Mouse (Mus musculus): ENCODE data around the gene Mecom. TPM values are rescaled to one million over a fixed set of nuclear protein-coding genes. Genes with fewer than 3 reads are reported as not detected.
A peak's percentile ranks its signal among the peaks of the same experiment; 100 is the strongest.

Gene Mecom
- polyA plus RNA-seq, 1 experiment from 2014 or later: 68.8 TPM

DNA sequence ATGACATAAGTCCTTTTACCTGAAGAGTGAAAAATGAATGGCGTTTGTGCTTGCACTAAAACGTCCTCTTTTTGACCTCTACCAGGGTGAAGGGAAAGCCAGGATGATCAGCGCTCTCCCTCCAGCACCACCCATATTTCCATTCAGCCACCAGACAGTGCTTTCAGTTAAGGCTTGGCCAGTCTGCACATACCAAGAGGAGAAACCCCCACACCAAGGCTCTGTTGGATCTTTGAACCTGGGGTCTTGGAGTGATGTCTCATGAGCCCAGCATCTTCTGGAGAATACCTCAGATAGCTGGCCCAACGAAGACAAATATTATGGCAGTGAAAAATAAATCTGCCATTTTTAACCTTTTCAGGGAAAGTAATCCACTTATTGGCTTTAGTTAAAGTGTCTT lies 488.2 kb downstream of the Mecom start:
- Histone ChIP-seq H3K4me2 (no peak overlapping the region), H3K36me3 (no peaks in the 10 kb centered on the region), H3K27me3 (no peaks in the 10 kb centered on the region), H3K9ac (no peak overlapping the region), H3K4me3 (no peak overlapping the region), H3K9me3 (no peaks in the 10 kb centered on the region), H3K4me1 (no peaks in the 10 kb centered on the region), H3K27ac (no peak overlapping the region)
- ATAC-seq (ENCODE audit: borderline replicate concordance, extremely low read depth, low FRiP score, low TSS enrichment): no peak
- 51% methylated on average over 4 of the region's 4 CpGs for WGBS

DNA sequence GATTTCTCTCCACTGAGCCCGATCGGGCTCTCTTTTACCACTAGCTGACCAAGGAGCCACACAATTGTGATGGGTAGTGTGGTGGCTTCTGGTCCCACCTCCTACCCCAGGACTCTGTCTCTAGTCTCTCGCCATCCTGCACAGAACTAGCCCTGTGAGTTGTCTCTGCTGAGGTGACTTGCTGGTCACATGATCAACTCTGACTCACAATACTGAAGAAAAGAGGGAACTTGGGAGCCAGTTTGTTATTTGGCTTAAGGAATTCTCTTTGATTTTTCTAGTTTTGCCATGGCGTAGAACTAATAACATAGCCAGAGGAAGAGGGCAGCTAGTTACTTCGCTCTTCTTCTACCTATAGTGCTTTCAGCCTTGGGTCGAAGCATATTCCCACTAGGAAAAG lies 496.5 kb downstream of the Mecom start:
- ATAC-seq (ENCODE audit: borderline replicate concordance, extremely low read depth, low FRiP score, low TSS enrichment): no peak

DNA sequence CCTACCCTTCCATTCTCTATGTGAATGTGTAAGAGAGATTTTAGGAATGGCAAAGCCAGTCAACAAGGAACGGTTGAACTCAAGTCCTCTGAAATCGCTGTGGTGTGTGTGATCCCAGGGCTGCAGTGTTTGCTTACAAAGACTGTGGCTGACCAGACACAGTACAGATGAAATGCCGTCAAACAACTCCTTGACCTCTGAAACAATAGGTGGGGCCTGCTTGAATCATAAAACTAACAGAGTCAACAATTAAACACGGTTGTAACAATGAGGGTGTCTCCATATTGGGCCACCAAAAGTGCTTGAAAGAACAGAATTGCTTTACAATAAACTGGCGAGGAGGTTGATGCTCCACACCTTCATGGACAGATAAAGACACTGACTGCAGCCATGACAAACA lies 497.0 kb downstream of the Mecom start:
- Histone ChIP-seq H3K4me2 (no peak overlapping the region), H3K9me3 (no peaks in the 10 kb centered on the region), H3K4me1 (peaks cover 4% of the 10 kb centered on the region; the same call in 1 of the 2 replicates), H3K27ac (no peak overlapping the region), H3K27me3 (no peaks in the 10 kb centered on the region), H3K9ac (no peak overlapping the region), H3K36me3 (no peaks in the 10 kb centered on the region), H3K4me3 (no peak overlapping the region)
- 58% methylated on average over 5 of the region's 5 CpGs for WGBS
- ATAC-seq (ENCODE audit: borderline replicate concordance, extremely low read depth, low FRiP score, low TSS enrichment): no peak

More for the DNA sequence above, 496.5 kb downstream of the Mecom start:
- Histone ChIP-seq H3K9ac (no peak overlapping the region), H3K36me3 (no peaks in the 10 kb centered on the region), H3K9me3 (no peaks in the 10 kb centered on the region), H3K4me3 (no peak overlapping the region), H3K4me2 (no peak overlapping the region), H3K27ac (no peak overlapping the region), H3K4me1 (peaks cover 4% of the 10 kb centered on the region; the same call in 1 of the 2 replicates), H3K27me3 (no peaks in the 10 kb centered on the region)
- 90% methylated on average over 6 of the region's 6 CpGs for WGBS

DNA sequence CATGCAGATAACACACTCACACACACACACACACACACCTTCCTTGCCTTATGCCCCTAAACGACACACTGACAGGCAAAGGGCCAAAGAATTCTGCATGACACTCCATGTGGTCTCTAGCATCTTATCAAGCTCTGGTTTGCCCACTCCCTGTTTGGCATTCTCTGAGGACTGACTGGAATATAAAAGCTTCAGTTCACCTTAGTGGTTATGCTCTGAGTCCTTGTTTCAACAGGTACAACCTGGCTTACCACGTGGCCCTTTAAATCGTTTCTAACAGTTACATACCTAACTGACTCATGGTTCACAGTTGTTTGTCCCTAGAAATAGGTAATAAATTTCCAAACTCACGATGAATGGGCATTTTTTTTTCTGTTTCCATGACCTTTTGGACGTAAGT lies 499.0 kb downstream of the Mecom start:
- Histone ChIP-seq H3K36me3 (no peaks in the 10 kb centered on the region), H3K4me3 (no peak overlapping the region), H3K4me1 (peaks cover 4% of the 10 kb centered on the region; the same call in 1 of the 2 replicates), H3K27me3 (no peaks in the 10 kb centered on the region), H3K9me3 (no peaks in the 10 kb centered on the region), H3K4me2 (no peak overlapping the region), H3K9ac (no peak overlapping the region), H3K27ac (peak overlapping the region; percentile 4; the same call in 1 of the 2 replicates)
- ATAC-seq (ENCODE audit: borderline replicate concordance, extremely low read depth, low FRiP score, low TSS enrichment): no peak
- WGBS: 37% methylated on average over 5 of the region's 5 CpGs

DNA sequence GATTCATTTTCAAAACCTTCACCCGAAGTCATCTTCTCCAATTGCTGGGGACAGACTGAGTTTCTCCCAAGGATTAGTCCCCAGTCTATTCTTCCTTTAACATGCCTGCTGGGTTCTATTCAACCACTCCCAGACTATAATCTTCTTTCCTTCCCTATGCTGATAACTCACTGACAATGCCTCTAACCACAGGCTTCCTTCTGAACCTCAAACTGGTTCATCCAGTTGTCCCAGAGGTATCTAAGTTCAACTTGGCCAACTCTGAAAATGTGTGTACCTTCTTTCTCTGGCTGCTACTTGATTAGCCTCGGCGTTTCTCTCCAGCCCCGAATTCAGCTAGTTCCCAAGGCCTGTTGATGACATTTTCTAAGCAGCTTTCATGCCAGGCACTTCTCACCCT lies 499.7 kb downstream of the Mecom start:
- no peak for ATAC-seq (ENCODE audit: borderline replicate concordance, extremely low read depth, low FRiP score, low TSS enrichment)
- 37% methylated on average over 4 of the region's 4 CpGs for WGBS
- Histone ChIP-seq H3K9me3 (no peaks in the 10 kb centered on the region), H3K4me2 (no peak overlapping the region), H3K4me3 (no peak overlapping the region), H3K27me3 (no peaks in the 10 kb centered on the region), H3K4me1 (peaks cover 4% of the 10 kb centered on the region; the same call in 1 of the 2 replicates), H3K9ac (no peak overlapping the region), H3K36me3 (no peaks in the 10 kb centered on the region), H3K27ac (peak overlapping the region; percentile 4; the same call in 1 of the 2 replicates)

DNA sequence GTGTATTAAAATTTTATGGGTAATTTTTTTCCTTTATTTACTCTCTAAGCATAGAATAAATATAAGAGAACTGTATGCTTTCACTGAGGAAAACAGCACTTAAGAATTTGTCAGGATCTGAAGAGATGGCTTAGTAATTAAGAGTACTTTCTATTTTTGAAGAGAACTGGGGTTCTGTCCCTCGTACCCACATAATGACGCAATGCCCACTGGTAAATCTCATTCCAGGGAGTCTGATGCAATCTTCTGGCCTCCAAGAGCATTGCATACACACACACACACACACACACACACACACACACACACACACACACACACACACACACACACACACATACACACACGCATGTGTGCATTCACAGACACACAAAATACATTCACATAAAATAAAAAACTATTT lies 504.3 kb downstream of the Mecom start:
- no peak for ATAC-seq (ENCODE audit: borderline replicate concordance, extremely low read depth, low FRiP score, low TSS enrichment)
- Histone ChIP-seq H3K9me3 (no peaks in the 10 kb centered on the region), H3K36me3 (no peaks in the 10 kb centered on the region), H3K4me1 (peaks cover 9% of the 10 kb centered on the region; the same call in 1 of the 2 replicates), H3K27ac (no peak overlapping the region), H3K4me3 (no peak overlapping the region), H3K4me2 (no peak overlapping the region), H3K27me3 (no peaks in the 10 kb centered on the region), H3K9ac (no peak overlapping the region)
- 75% methylated on average over 3 of the region's 3 CpGs for WGBS

DNA sequence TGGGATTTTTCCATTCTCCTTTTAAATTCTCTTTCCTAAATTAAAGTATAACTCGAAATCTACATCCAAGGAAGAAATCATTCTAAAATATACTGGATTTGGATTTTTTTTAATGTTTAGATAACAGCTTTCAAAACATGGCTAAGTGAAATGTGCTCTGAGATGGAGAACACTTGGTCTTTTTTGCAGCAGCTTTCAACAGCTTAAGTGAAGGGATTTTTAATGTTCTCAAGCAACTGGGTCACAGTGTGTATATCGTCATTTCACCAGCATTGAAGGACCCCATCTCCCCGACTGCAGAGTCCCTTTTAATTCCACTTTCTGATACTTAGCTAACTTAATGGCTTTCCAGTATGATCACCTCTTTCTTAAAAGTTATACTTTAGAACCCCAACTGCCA lies 509.3 kb downstream of the Mecom start:
- ATAC-seq (ENCODE audit: borderline replicate concordance, extremely low read depth, low FRiP score, low TSS enrichment): no peak
- 42% methylated on average over 3 of the region's 3 CpGs for WGBS
- Histone ChIP-seq H3K36me3 (no peaks in the 10 kb centered on the region), H3K27me3 (no peaks in the 10 kb centered on the region), H3K9ac (no peak overlapping the region), H3K4me1 (0 out of 2 replicates have a peak, but pooled peaks cover 5% of the 10 kb centered on the region), H3K27ac (0 out of 2 replicates have a peak overlapping the region, but pooled peaks have one; percentile 29), H3K9me3 (no peaks in the 10 kb centered on the region), H3K4me3 (no peak overlapping the region), H3K4me2 (no peak overlapping the region)

DNA sequence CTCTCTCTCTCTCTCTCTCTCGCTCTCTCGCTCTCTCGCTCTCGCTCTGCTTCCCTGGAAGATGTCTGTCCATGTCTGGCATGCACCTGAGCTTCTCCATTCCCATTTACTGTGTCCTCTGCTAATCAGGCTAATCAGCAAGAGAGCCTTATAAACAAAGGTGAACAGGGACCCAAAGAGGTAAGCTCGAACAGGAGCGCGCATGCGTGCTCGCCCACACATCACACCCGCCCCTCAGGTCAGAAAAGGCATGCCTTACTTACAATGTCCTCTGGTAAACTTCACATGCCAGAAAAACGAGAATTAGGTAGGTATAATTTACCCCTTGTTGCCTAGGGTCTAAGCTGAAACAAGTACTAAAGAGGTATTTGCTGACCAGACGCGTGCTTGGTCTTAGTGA lies 527.8 kb downstream of the Mecom start:
- no peak overlapping the region for H3K9ac ChIP-seq
- H3K4me1 ChIP-seq: peaks cover 35% of the 10 kb centered on the region
- H3K9me3 ChIP-seq: no peaks in the 10 kb centered on the region
- H3K4me2 ChIP-seq: peak overlapping the region; percentile 28; the same call in 1 of the 2 replicates
- H3K27ac ChIP-seq: peak overlapping the region; percentile 73
- WGBS: 76% methylated on average over 13 of the region's 13 CpGs
- no peaks in the 10 kb centered on the region for H3K27me3 ChIP-seq
- no peak for ATAC-seq (ENCODE audit: borderline replicate concordance, extremely low read depth, low FRiP score, low TSS enrichment)
- no peaks in the 10 kb centered on the region for H3K36me3 ChIP-seq
- no peak overlapping the region for H3K4me3 ChIP-seq

DNA sequence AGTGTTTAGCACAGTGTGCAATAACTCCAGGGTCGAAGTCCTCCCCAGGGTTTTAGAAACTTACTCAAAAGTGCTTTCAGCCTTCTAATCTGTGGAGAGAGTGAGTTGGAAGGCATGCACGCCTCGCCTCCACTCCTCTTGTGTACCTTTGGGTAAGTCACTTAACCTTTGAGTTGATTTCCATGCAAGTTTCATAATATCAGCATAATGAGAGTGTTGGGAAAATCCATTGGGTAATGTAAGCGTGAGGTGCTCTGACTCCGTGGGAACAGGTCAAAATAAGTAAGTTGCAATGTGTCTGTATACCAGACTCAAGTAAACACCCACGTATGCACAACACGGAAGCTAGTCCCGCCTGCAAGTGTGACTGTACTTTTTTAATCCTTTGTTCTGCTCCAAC lies 528.4 kb downstream of the Mecom start:
- peaks cover 37% of the 10 kb centered on the region for H3K4me1 ChIP-seq
- peak overlapping the region; percentile 28; the same call in 1 of the 2 replicates for H3K4me2 ChIP-seq
- H3K4me3 ChIP-seq: no peak overlapping the region
- ATAC-seq (ENCODE audit: borderline replicate concordance, extremely low read depth, low FRiP score, low TSS enrichment): no peak
- H3K27me3 ChIP-seq: no peaks in the 10 kb centered on the region
- no peaks in the 10 kb centered on the region for H3K36me3 ChIP-seq
- no peak overlapping the region for H3K9ac ChIP-seq
- no peaks in the 10 kb centered on the region for H3K9me3 ChIP-seq
- H3K27ac ChIP-seq: peak overlapping the region; percentile 73
- WGBS: 61% methylated on average over 8 of the region's 8 CpGs

DNA sequence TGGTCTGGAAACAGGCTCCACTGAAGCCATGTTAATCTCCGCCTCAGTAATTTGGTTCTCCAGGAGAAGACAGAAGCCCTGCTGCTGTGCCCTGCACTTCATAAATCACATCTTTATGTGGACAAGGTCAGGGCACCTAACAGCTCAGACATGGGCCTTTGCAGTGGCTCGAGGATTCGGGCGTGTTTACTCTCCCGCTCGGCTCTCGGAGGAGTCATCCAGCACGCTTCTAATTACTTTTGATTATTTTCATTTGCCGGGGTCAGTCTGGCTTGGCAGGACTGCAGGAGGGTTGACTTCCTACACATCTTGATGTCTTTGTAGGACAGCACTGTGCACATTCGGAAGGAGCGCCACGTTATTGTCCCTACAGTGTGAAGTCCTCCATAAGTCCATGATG lies 529.6 kb downstream of the Mecom start:
- ATAC-seq (ENCODE audit: borderline replicate concordance, extremely low read depth, low FRiP score, low TSS enrichment): peak; percentile 39; the same call in 1 of the 2 replicates
- no peaks in the 10 kb centered on the region for H3K36me3 ChIP-seq
- no peak overlapping the region for H3K9ac ChIP-seq
- WGBS: 11% methylated on average over 12 of the region's 12 CpGs
- H3K27ac ChIP-seq: no peak overlapping the region
- H3K9me3 ChIP-seq: no peaks in the 10 kb centered on the region
- no peak overlapping the region for H3K4me3 ChIP-seq
- H3K4me1 ChIP-seq: peaks cover 37% of the 10 kb centered on the region
- no peaks in the 10 kb centered on the region for H3K27me3 ChIP-seq
- H3K4me2 ChIP-seq: peak overlapping the region; percentile 28; the same call in 1 of the 2 replicates

DNA sequence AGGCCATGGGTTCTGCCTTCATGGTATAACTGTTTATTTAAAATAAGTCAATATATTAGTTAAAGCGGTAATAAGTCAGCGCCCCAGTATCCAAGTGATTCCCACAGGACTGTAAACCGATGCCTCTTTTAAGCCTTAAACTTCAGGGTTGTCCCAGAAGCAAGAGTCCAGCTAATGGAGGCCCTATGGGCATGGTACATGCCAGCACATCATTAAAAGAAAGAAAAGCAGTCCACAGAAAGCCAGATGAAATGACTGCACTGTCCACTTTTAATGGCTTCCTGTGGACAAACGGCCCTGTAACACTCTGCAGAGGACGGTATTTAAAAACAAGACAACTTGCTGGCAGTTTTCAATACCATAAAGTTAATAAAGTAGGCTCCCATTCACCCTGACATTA lies 531.0 kb downstream of the Mecom start:
- no peak overlapping the region for H3K4me3 ChIP-seq
- H3K27ac ChIP-seq: no peak overlapping the region
- no peaks in the 10 kb centered on the region for H3K36me3 ChIP-seq
- no peaks in the 10 kb centered on the region for H3K27me3 ChIP-seq
- H3K9ac ChIP-seq: no peak overlapping the region
- WGBS: 74% methylated on average over 5 of the region's 5 CpGs
- peaks cover 37% of the 10 kb centered on the region for H3K4me1 ChIP-seq
- no peaks in the 10 kb centered on the region for H3K9me3 ChIP-seq
- no peak for ATAC-seq (ENCODE audit: borderline replicate concordance, extremely low read depth, low FRiP score, low TSS enrichment)
- no peak overlapping the region for H3K4me2 ChIP-seq

DNA sequence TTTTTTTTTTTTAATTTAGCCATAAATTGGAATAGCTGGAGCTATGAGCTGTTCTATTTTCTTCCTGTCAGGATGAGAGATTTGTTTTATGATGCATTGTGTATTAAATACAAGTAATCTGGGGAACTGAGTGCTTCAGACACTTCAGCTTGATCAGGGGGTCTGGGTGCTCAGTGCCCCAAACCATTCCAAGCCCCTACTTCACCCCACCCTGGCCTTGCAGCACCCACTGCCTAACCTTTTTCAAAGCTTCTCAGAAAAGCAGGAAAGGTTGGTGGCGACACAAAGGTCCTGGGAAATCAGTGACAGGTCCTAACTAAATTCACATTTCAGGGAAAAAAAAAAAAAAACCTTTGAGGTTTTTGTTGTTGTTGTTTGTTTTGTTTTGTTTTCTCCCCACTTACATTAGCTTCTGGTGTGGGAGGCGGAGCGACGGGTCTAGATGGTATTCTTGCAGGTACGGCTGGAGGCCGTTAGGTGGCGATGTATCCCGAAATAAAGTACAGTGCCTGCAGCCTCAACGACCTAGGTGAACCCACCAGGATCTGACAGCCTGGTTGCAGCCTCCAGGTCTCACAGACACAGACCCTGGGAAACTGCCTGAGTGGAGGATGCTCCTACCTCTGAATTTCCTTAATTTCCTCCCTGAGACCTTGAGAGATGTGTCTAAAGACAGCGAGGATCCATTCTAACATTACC lies 532.7 kb downstream of the Mecom start:
- H3K4me3 ChIP-seq: no peak overlapping the region
- peak overlapping the region; percentile 20; the same call in 1 of the 2 replicates for H3K27ac ChIP-seq
- ATAC-seq (ENCODE audit: borderline replicate concordance, extremely low read depth, low FRiP score, low TSS enrichment): peak; percentile 36
- no peaks in the 10 kb centered on the region for H3K27me3 ChIP-seq
- peaks cover 33% of the 10 kb centered on the region for H3K4me1 ChIP-seq
- H3K9me3 ChIP-seq: no peaks in the 10 kb centered on the region
- WGBS: 11% methylated on average over 10 of the region's 10 CpGs
- H3K36me3 ChIP-seq: no peaks in the 10 kb centered on the region
- H3K9ac ChIP-seq: no peak overlapping the region
- H3K4me2 ChIP-seq: no peak overlapping the region
